Mouse (Mus musculus) embryo, embryonic 9.5 days (tissue): ENCODE results near the gene Stx1b.
"Not testable (repeated sequence)": the region's sequence is repeated elsewhere in the genome, so short reads cannot be mapped to it uniquely, and the experiment has no call there.

Experiments
- DNase-seq: peaks from one replicate; pipeline ENCODE4 v3.0.0-alpha.2; 2017; ENCODE audit errors: extremely low spot score

Stx1b gene

DNA sequence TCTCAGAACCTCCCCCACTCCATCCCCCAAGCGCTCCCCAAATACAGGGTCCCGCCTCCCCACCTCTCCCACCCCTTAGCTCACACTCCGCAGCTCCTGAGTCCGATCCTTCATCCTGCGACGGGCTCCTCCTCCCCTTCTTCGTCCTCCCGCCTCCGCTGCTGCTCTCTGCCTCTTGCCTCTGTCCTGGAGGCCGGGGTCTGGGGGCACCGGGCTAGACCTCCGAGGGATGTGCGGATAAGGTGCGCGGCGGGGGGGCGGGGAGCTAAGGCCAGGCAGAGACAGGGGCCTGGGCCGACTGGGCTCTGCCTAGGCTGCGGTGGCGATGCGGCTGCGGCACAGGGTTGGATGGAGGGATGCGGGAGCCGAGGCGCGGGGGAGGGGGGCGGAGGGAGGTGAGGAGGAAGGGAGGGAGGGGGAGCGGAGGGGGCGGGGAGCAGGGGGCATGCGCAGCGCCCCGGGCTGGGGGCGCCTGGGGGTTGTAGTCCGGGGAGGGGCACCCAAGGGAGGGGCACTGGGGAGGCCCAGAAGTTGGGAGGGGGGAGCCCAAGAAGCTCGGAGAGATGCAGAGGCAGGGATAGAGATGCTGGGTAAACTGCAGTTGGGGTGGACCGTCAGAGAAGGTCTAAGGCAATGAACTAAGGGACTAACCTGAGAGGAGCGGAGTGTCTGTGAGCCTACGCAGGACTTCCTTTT is at the start of gene Stx1b, which contains the start of gene Stx4a:
Gene Stx1b, minus strand, starts transcription at position 374 of the 696 bp plus-strand sequence.
Gene Stx4a, plus strand, starts transcription at position 119 of the 696 bp plus-strand sequence.
- peak; percentile 71 for DNase-seq

- no peak for DNase-seq
Observed at GRCm38 (mm10) chr7:127870136-127870821, 45.9 kb upstream of the Stx1b start.

GRCm38 (mm10) chr7:127869149-127869810 is 44.9 kb upstream of the Stx1b start:
- DNase-seq: no peak

GRCm38 (mm10) chr7:127867641-127868040 is 43.3 kb upstream of the Stx1b start:
- no peak for DNase-seq

DNA sequence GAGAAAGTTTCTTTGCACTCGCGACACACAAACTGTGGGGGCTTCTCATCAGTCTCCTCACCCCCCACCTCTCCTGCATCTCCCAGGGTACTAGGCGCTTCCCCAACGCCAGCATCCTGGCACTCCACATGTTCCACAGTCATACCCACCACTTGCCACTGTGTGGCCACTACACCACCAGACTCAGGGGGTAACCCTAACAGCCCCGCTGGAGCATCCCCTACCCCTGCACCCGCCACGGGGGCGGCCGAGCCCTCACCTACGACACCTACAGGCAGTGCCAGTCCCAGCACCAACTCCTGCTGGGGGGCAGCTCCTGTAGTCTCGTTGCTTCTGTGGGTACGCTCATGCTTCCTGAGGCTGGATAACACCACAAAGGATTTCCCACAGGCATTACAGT is 42.1 kb upstream of the Stx1b start:
- DNase-seq: no peak

DNA sequence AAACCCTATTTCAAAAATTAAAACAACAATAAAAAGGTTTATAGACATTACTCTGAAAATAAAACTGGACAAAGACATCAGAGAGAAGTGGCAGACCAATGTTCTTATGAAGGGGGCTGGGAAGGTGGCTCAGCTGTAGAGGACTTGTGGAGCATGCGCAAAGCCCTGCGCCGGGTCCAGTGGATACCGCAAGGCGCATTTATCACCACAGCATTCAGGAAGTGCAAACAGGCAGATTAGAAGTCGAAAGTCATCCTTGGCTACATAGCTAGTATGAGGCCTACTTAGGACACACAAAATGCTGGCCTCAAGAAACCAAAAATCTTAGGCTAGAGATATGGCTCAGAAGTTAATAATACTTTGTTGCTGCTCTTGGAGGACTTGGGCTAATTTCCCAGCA is 33.9 kb upstream of the Stx1b start:
- DNase-seq: no peak

DNA sequence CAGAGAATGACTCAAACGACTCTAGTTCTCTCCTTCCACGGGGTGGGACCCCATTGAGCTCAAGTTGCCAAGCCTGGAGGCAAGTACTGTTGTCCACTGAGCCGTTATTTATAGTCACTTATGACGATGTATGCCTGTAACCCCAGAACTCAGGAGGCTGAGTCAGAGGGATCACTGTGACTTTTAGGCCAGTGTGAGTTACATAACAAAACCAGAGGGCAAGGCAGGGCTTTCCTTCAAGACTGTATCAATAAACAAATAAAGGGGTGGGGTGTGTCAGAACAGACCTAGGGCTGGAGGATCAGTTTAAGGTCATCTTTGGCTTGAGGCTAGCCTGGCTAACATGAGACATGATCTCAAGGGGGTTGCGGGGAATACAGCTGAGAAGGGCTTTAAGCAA is 26.6 kb upstream of the Stx1b start:
- no peak for DNase-seq

DNA sequence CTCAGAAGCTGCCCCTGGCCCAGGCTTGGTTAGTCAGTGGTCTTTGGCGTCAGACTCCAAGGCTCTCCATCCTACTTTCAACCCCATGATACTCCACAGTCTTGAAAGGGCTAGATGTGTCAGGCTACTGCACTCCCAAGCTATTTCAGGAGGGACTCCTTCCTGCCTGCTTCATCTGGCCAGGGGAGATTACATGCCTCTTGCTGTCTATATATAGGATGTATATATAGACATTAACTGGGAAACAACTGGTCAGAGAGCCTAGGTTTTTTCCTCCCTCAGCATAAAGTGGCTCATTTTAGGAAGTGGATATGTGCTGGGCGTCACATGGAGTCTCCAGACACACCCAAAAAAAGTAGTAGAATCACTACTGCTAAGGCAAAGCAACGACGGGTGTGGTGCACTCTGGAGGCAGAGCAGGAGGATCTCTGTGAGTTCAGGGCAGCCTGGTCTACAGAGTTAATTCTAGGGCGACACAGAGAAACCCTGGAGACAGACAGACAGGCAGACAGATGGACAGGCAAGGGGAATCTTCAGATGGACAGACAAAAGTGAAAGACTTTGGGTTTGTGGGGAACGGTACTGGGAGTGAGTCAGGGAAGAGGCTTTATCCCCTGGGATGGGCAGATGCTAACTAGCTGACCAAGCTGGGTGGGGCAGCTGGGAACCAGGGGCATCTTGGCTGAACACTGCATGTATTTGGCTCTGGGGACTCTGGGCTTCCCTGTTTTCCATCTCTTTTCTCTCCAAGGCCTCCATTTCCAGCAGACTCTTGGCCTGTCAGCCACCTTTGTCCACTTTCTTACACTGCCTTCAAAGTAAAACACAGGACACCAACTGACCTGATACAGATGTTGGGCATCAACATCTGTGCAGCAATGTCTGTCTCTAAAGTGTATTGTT is 25.9 kb upstream of the Stx1b start:
- DNase-seq: no peak

DNA sequence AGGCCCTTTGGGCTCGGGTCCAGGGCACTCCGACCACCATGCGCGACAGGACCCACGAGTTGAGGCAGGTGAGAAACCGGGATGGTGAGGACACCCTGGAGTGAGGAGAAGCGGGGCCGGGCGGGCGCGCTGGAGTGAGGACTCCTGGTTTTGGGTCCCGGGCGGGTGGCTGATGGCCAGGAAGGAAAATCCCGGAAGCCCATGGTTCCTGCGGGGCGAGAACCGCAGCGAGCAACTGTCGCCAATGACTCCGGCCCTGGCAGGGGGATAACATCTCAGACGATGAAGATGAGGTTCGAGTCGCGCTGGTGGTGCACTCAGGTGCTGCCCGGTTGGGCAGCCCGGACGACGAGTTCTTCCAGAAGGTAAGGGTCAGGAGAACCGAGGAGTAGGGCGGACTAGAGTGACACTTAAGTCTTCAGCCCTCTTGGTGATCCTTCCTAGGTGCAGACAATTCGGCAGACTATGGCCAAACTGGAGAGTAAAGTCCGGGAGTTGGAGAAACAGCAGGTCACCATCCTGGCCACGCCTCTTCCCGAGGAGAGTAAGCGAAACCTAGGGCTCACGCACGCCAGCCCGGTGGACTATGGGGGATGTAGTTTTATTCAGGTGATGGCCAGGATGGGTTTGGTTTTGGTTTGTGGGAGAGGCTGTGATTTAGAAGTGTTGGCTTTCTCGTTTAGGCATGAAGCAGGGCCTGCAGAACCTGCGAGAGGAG is 17.8 kb upstream of the Stx1b start:
- peak; percentile 72 for DNase-seq

- DNase-seq: peak; percentile 89
Observed at GRCm38 (mm10) chr7:127841340-127842000, 17.1 kb upstream of the Stx1b start.

DNA sequence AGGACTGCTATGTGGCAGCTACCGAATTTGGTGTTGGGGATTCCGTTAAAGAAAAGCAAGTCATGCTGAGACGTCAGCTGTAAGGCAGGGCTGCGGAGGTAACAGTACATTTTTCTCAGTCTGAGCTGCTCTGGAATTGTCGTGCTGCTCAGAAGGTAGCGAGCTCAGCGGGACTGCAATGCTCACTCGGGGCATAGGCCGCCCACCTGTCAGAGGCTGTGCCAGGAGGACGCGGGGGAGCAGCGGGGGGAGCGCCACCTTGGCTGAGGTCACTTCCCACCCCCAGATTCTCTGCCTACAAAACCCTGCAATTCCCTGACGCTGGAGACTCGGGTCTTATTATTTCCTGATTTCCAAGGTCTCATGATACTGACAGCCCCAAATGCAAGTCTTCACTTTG is 16.5 kb upstream of the Stx1b start:
- no peak for DNase-seq

- DNase-seq: not testable (repeated sequence)
Observed at GRCm38 (mm10) chr7:127840031-127840430, 15.7 kb upstream of the Stx1b start.

DNA sequence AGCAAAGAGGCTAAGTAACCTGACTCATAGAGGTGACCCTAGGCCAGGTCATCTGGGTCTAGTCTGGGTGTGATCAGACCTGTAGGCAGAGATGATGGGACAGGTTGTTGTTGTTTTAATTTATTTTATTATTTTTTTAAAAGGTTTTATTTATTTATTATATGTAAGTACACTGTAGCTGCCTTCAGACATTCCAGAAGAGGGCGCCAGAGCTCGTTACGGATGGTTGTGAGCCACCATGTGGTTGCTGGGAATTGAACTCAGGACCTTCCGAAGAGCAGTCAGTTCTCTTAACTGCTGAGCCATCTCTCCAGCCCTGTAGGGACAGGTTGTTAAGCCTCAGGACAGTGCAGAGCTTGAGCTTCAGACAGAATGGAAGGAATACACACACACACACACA is 13.5 kb upstream of the Stx1b start:
- not testable (repeated sequence) for DNase-seq

- DNase-seq: no peak
Observed at GRCm38 (mm10) chr7:127837473-127837872, 13.1 kb upstream of the Stx1b start.

DNA sequence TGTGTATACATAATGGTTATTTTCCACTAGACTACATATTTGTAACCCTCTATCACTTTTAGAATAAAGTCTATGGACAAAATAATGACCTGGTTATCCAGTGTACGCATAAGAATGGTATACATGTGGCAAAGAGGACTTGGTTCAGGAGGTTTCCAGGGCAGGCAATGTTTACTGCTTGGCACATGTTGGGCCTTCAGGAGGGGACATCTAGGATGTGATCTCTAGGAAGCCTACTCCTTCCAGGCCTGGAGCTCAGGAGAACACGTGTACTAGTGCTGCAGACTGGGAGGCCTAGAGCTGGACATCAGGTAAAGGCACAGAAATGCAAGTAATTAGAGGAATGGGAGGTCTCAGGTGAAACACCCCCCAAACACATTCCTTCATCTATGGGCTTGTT is 11.2 kb upstream of the Stx1b start:
- DNase-seq: no peak

- peak; percentile 37 for DNase-seq
Observed at GRCm38 (mm10) chr7:127823236-127824171, 845 bp downstream of the Stx1b start.

DNA sequence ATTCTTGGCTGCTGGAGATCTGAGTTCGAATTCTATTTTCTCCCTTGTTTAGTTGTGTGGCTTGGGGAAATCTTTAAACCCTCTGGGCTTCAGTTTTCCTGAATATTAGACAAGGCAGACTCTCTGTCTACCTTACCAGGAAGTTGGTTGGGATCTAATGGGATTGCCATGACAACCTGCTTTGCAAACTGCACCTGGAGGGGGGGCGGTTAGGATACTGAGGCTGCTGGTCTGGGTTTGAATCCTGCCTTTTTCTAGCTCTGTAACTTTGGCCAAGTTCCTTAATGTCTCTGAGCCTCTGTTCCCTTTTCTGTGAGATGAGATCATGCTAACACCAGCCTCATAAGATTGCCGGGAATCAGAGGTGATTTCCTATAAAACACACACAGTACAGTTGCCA is 1.9 kb downstream of the Stx1b start:
- DNase-seq: no peak

DNA sequence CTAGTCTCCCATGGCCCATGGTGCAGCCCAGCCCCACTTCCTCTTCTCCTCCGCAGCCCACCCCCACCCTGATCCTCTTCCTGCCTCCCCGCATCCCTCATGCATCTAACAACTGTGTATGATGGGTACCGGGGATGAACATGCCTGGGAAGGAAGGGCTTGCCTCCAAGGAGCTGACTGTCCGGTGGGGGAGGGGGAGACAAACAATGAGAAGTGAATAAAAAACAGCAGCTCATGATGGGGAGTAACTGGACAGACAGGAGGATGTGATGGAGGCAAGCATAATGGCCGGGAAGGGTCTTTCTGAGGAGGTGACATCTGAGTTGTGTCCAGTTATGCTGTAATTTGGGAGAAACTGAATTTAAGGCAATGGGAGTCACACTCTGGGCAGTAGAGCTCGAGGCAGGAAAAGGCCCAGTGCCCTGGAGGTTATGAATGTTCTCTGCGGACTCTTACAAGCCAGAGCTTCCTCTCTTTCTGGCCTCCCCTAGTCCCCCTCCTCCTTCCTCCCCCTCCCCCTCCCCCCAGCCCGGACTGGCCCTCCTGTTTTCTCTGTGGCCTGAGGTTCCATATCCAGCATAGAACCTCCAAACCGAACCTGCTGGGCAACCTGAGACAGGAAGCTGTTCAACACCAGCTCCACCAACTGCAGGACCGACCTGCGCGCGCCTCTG is 3.4 kb downstream of the Stx1b start:
- no peak for DNase-seq

DNA sequence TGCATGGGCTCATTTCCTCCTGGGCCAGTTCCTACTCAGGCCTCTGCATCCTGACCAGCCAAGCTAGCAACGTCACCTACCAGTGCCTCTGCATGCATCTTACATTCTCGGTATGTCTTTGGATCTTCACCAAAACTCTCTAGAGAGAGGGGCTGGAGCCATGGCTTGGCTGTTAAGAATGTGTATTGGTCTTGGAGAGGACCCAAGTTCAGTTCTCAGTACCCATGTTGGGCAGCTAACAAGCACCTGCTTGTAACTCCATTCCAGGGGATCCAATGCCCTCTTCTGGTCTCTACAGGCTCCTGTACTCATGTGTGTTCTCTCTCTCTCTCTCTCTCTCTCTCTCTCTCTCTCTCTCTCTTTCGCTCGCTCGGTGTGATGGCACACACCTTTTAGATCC is 6.6 kb downstream of the Stx1b start:
- DNase-seq: no peak
